Mouse (Mus musculus): ENCODE data around the gene Sbno2. TPM values are rescaled to one million over a fixed set of nuclear protein-coding genes. Genes with fewer than 3 reads are reported as not detected.

The Sbno2 gene
- polyA plus RNA-seq, 1 experiment from 2014 or later, result 16.1 TPM

Other genes with a start within 250 kb of the Sbno2 start
- gene Prtn3, start 231.1 kb downstream of the Sbno2 start, polyA plus RNA-seq (2015; fragmentation: Nextera tagmentation; extraction: Ambion mirVana), result 7.9 and 8.2 TPM in 2 replicates
- gene Plppr3, start 230.9 kb downstream of the Sbno2 start, polyA plus RNA-seq (2015; fragmentation: Nextera tagmentation; extraction: Ambion mirVana), result 72.7 and 78.6 TPM in 2 replicates
- 0.60 and 0.76 TPM in 2 replicates for gene Elane, start 219.3 kb downstream of the Sbno2 start, polyA plus RNA-seq (2015; fragmentation: Nextera tagmentation; extraction: Ambion mirVana)
- not detected in 2 replicates for gene Cfd, start 214.7 kb downstream of the Sbno2 start, polyA plus RNA-seq (2015; fragmentation: Nextera tagmentation; extraction: Ambion mirVana)
- 71.0 and 72.4 TPM in 2 replicates for gene Med16, start 196.6 kb downstream of the Sbno2 start, polyA plus RNA-seq (2015; fragmentation: Nextera tagmentation; extraction: Ambion mirVana)
- 9.2 TPM in 1 of 2 replicates, not detected in the other for gene Gm26602, start 194.7 kb downstream of the Sbno2 start, polyA plus RNA-seq (2015; fragmentation: Nextera tagmentation; extraction: Ambion mirVana)
- 1.5 and 2.1 TPM in 2 replicates for gene Kiss1r, start 188.6 kb downstream of the Sbno2 start, polyA plus RNA-seq (2015; fragmentation: Nextera tagmentation; extraction: Ambion mirVana)
- gene R3hdm4, start 184.4 kb downstream of the Sbno2 start, polyA plus RNA-seq (2015; fragmentation: Nextera tagmentation; extraction: Ambion mirVana), result 169 and 170 TPM in 2 replicates
- 5.5 and 9.2 TPM in 2 replicates for gene Arid3a, start 178.5 kb downstream of the Sbno2 start, polyA plus RNA-seq (2015; fragmentation: Nextera tagmentation; extraction: Ambion mirVana)
- 101 and 113 TPM in 2 replicates for gene Wdr18, start 145.4 kb downstream of the Sbno2 start, polyA plus RNA-seq (2015; fragmentation: Nextera tagmentation; extraction: Ambion mirVana)
- gene Grin3b, start 134.9 kb downstream of the Sbno2 start, polyA plus RNA-seq (2015; fragmentation: Nextera tagmentation; extraction: Ambion mirVana), result 0.54 and 0.71 TPM in 2 replicates
- gene Tmem259, start 121.2 kb downstream of the Sbno2 start, polyA plus RNA-seq (2015; fragmentation: Nextera tagmentation; extraction: Ambion mirVana), result 10.8 and 11.2 TPM in 2 replicates
- gene Cnn2, start 117.0 kb downstream of the Sbno2 start, polyA plus RNA-seq (2015; fragmentation: Nextera tagmentation; extraction: Ambion mirVana), result 309 and 332 TPM in 2 replicates
- 4.2 and 4.4 TPM in 2 replicates for gene Abca7, start 109.1 kb downstream of the Sbno2 start, polyA plus RNA-seq (2015; fragmentation: Nextera tagmentation; extraction: Ambion mirVana)
- gene Arhgap45, start 88.9 kb downstream of the Sbno2 start, polyA plus RNA-seq (2015; fragmentation: Nextera tagmentation; extraction: Ambion mirVana), result 10.5 and 11.3 TPM in 2 replicates
- 242 and 248 TPM in 2 replicates for gene Polr2e, start 65.8 kb downstream of the Sbno2 start, polyA plus RNA-seq (2015; fragmentation: Nextera tagmentation; extraction: Ambion mirVana)
- 617 and 706 TPM in 2 replicates for gene Gpx4, start 58.4 kb downstream of the Sbno2 start, polyA plus RNA-seq (2015; fragmentation: Nextera tagmentation; extraction: Ambion mirVana)
- 18.2 and 20.2 TPM in 2 replicates for gene Stk11, start 10.2 kb upstream of the Sbno2 start, polyA plus RNA-seq (2015; fragmentation: Nextera tagmentation; extraction: Ambion mirVana)
- gene Atp5d, start 33.1 kb upstream of the Sbno2 start, polyA plus RNA-seq (2015; fragmentation: Nextera tagmentation; extraction: Ambion mirVana), result 676 and 688 TPM in 2 replicates
- 6.4 and 7.3 TPM in 2 replicates for gene Cbarp, start 35.3 kb upstream of the Sbno2 start, polyA plus RNA-seq (2015; fragmentation: Nextera tagmentation; extraction: Ambion mirVana)
- gene Midn, start 42.7 kb upstream of the Sbno2 start, polyA plus RNA-seq (2015; fragmentation: Nextera tagmentation; extraction: Ambion mirVana), result 15.9 and 16.8 TPM in 2 replicates
- 96.2 and 101 TPM in 2 replicates for gene Cirbp, start 60.4 kb upstream of the Sbno2 start, polyA plus RNA-seq (2015; fragmentation: Nextera tagmentation; extraction: Ambion mirVana)
- gene 1600002K03Rik, start 67.4 kb upstream of the Sbno2 start, polyA plus RNA-seq (2015; fragmentation: Nextera tagmentation; extraction: Ambion mirVana), result 15.2 and 15.3 TPM in 2 replicates
- 11.0 and 11.8 TPM in 2 replicates for gene Efna2, start 73.9 kb upstream of the Sbno2 start, polyA plus RNA-seq (2015; fragmentation: Nextera tagmentation; extraction: Ambion mirVana)
- 72.2 and 74.6 TPM in 2 replicates for gene Mum1, start 120.9 kb upstream of the Sbno2 start, polyA plus RNA-seq (2015; fragmentation: Nextera tagmentation; extraction: Ambion mirVana)
- gene Ndufs7, start 143.6 kb upstream of the Sbno2 start, polyA plus RNA-seq (2015; fragmentation: Nextera tagmentation; extraction: Ambion mirVana), result 398 and 444 TPM in 2 replicates
- 38.1 and 38.3 TPM in 2 replicates for gene Gamt, start 155.4 kb upstream of the Sbno2 start, polyA plus RNA-seq (2015; fragmentation: Nextera tagmentation; extraction: Ambion mirVana)
- gene Dazap1, start 155.9 kb upstream of the Sbno2 start, polyA plus RNA-seq (2015; fragmentation: Nextera tagmentation; extraction: Ambion mirVana), result 52.7 and 55.4 TPM in 2 replicates
- gene Rps15, start 186.9 kb upstream of the Sbno2 start, polyA plus RNA-seq (2015; fragmentation: Nextera tagmentation; extraction: Ambion mirVana), result 899 and 901 TPM in 2 replicates
- 1.6 and 1.9 TPM in 2 replicates for gene Apc2, start 190.4 kb upstream of the Sbno2 start, polyA plus RNA-seq (2015; fragmentation: Nextera tagmentation; extraction: Ambion mirVana)
- 52.9 and 54.8 TPM in 2 replicates for gene 2310011J03Rik, start 215.0 kb upstream of the Sbno2 start, polyA plus RNA-seq (2015; fragmentation: Nextera tagmentation; extraction: Ambion mirVana)
- gene Pcsk4, start 223.9 kb upstream of the Sbno2 start, polyA plus RNA-seq (2015; fragmentation: Nextera tagmentation; extraction: Ambion mirVana), result 8.6 and 8.8 TPM in 2 replicates
- gene Reep6, start 224.4 kb upstream of the Sbno2 start, polyA plus RNA-seq (2015; fragmentation: Nextera tagmentation; extraction: Ambion mirVana), result 11.0 and 11.5 TPM in 2 replicates
- gene Adamtsl5, start 242.8 kb upstream of the Sbno2 start, polyA plus RNA-seq (2015; fragmentation: Nextera tagmentation; extraction: Ambion mirVana), result 4.8 and 5.4 TPM in 2 replicates

All from kidney, embryonic 16.5 days (tissue).